Mouse (Mus musculus) G1E (cell line): Measurements from ENCODE around the gene Cry2. TPM values are rescaled to one million over a fixed set of nuclear protein-coding genes. Genes with fewer than 3 reads are reported as not detected.

ENCODE experiments used
- ATAC-seq: 2 replicates; pipeline ENCODE4 v1.8.0; 2016; ENCODE audit warnings: mild to moderate bottlenecking; ENCODE audit not compliant: insufficient number of reproducible peaks, poor library complexity, low FRiP score, severe bottlenecking; ENCODE audit errors: extremely low read depth
- DNase-seq: peaks from one replicate; pipeline ENCODE4 v3.0.0; 2012; ENCODE audit warnings: low spot score
- H3K27me3 ChIP-seq: 2 replicates; pipeline ENCODE4 v1.6.1; 2012; ENCODE audit warnings: mild to moderate bottlenecking, low read length, inconsistent platforms; ENCODE audit not compliant: insufficient read depth
- H3K36me3 ChIP-seq: replicated peaks from 2 replicates; pipeline ENCODE3; 2012; ENCODE audit warnings: mild to moderate bottlenecking, inconsistent platforms
- H3K4me1 ChIP-seq: 2 replicates; pipeline ENCODE4 v1.6.1; 2012; ENCODE audit warnings: low read depth, low read length, inconsistent platforms, mixed read lengths; ENCODE audit not compliant: insufficient read depth
- H3K4me3 ChIP-seq: 2 replicates; pipeline ENCODE4 v1.5.1; 2012; ENCODE audit warnings: low read depth, mild to moderate bottlenecking, inconsistent platforms, low read length, moderate library complexity, mixed read lengths
- H3K9me3 ChIP-seq: replicated peaks from 2 replicates; pipeline ENCODE4 v1.6.1; 2012; ENCODE audit warnings: inconsistent platforms
- CTCF ChIP-seq: IDR thresholded peaks from 2 replicates; pipeline ENCODE4 v1.5.1; 2012; ENCODE audit warnings: low read depth, low read length, inconsistent platforms, mixed read lengths
- GATA1 ChIP-seq: IDR thresholded peaks from 2 replicates; pipeline ENCODE4 v1.6.1; 2012; ENCODE audit warnings: borderline replicate concordance, low read length, inconsistent platforms, mixed read lengths
- GATA2 ChIP-seq: IDR thresholded peaks from 2 replicates; pipeline ENCODE4 v1.6.1; 2012; ENCODE audit warnings: low read depth, low read length, inconsistent platforms, borderline replicate concordance
- POLR2AphosphoS5 ChIP-seq: IDR thresholded peaks from 2 replicates; pipeline ENCODE4 v1.6.1; 2012; ENCODE audit warnings: low read depth, low read length, inconsistent platforms; ENCODE audit not compliant: insufficient replicate concordance
- TAL1 ChIP-seq: conservative IDR thresholded peaks from 2 replicates; pipeline ENCODE4 v1.6.1; 2012; ENCODE audit warnings: low read depth, low read length, inconsistent platforms, mixed read lengths
- polyA plus RNA-seq: library from polyadenylated mRNA; stranded (reverse); fragments of >175 nt; gene quantifications from 2 replicates; pipeline ENCODE4 v1.2.3, GENCODE M21; 2012
- total RNA-seq, 2 experiments: library from RNA; stranded (forward) in 1 of 2; stranded (reverse) in 1 of 2; fragments of 200-1000 nt in 1 of 2; fragments of >200 nt in 1 of 2; fragmentation: Nextera tagmentation in 1 of 2; gene quantifications; 2 replicates each; pipeline ENCODE4 v1.2.3; 2014 to 2017

Gene Cry2
- total and polyA plus RNA-seq, 3 experiments: 13.3 to 30.6 (median 18.0) TPM

DNA sequence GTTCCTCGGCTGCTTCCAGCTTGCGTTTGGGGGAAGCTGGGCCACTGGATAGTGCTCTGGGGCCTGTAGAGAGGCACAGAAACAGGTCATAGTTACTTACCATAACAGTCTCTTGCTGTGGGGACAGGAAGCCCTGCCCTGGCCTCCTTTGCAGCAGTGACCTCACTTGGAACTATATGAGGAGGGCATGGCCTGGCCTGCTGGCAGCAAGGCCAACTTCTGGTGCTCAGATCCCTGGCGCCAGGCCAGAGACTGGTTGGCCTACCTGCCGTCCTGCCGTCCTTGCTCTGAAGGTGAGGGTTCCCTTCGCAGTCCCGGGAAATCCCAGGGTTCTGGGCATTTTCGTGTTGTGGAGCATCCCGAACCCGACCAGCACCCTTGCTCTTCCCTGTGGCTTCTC lies 22.1 kb downstream of the Cry2 start:
- Histone ChIP-seq H3K4me3 (no peak overlapping the region), H3K4me1 (no peaks in the 10 kb centered on the region; the same call in 1 of the 2 replicates), H3K27me3 (no peaks in the 10 kb centered on the region), H3K9me3 (no peaks in the 10 kb centered on the region), H3K36me3 (peaks cover 100% of the 10 kb centered on the region)
- ATAC-seq (no peak), DNase-seq (no peak)
- TF ChIP-seq CTCF (no peak), TAL1 (no peak), GATA2 (no peak), POLR2AphosphoS5 (no peak), GATA1 (no peak)

DNA sequence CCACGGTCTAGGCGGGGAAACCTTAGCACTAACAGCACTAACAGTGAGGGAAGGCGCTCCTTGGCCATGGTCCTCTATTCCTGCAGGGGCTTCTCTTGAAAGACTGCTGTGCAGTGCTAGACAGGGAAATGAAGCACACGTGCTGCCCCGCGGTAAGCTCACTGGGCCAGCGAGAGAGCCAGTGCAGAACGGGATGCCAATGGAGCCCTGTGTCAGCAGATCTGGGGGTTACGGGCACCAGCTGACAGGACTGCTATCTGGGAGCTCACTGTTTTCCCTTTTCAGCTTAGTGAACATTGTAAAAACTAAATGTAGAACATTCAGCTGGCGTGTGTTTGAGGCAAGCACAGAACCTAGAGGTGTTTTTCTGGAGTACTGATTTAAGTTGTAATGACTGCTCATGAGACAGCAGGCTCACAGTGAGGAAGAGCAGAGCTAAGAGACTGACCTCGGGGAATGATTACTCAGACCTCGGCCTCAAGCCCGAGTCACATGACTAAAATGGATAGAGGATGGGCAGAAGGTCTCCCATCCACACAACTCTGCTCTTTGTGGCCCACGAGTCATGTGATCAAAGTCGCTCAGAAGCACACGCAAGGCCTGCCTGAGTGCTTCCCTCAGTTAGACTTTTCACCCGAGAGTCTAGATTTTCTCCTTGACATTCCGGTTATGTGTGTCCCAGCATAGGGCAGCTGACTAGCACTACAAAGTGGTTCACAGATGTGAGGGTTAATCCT lies 25.4 kb downstream of the Cry2 start:
- Histone ChIP-seq H3K4me3 (no peak overlapping the region), H3K27me3 (no peaks in the 10 kb centered on the region), H3K4me1 (no peaks in the 10 kb centered on the region; the same call in 1 of the 2 replicates), H3K36me3 (peaks cover 100% of the 10 kb centered on the region), H3K9me3 (no peaks in the 10 kb centered on the region)
- no peak for TF ChIP-seq TAL1
- TF ChIP-seq GATA2: no peak
- TF ChIP-seq POLR2AphosphoS5: no peak
- TF ChIP-seq GATA1: no peak
- no peak for TF ChIP-seq CTCF
- DNase-seq: no peak
- ATAC-seq: no peak; the same call in none of the 2 replicates

DNA sequence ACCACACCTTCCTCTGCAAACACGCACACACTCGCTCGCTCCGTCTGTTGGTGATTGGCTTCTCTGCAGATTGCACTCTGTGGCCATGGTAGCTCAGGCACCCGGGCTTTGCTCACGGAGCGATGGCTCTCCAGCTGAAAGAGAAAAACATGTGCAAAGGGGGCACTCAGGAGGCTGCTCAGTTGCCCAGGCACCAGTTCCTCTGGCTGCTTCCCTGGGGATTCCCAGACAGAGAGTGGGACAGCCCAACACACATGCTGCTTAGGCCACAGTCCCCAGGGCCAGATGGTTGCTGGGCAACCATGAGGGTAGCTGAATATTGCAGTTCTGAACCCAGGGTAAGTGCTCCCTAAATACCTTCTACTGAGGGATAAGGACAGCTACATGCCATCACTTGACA lies 28.2 kb downstream of the Cry2 start:
- Histone ChIP-seq H3K27me3 (peaks cover under 1% of the 10 kb centered on the region; the same call in 1 of the 2 replicates), H3K36me3 (peaks cover 86% of the 10 kb centered on the region), H3K4me3 (no peak overlapping the region), H3K4me1 (peaks cover 4% of the 10 kb centered on the region; the same call in 1 of the 2 replicates), H3K9me3 (peaks cover 9% of the 10 kb centered on the region)
- DNase-seq (no peak), ATAC-seq (no peak)
- no peak for TF ChIP-seq POLR2AphosphoS5
- no peak for TF ChIP-seq TAL1
- no peak for TF ChIP-seq GATA2
- TF ChIP-seq GATA1: no peak
- TF ChIP-seq CTCF: no peak

DNA sequence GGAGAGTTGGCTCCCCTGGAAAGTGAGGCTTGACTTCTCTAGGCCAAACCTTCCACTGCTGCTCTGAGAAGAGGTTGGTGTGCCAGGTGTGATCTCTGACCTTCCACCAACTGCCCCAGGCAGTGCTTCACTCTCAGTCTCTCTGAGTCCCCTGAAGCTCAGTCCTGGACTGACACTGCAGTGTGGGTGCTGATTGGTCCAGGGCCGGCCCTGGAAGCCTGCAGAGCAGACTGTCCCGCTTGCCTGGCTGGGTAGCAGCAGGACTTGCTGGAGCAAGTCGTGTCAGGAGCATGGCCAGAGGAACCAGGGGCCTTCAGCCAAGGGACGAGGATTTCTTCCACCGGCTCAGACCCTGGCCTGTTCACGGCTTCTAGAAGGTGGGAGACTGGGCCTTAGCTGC lies 29.1 kb downstream of the Cry2 start:
- DNase-seq (no peak), ATAC-seq (no peak)
- TF ChIP-seq POLR2AphosphoS5 (no peak), GATA2 (no peak), GATA1 (no peak), CTCF (no peak)
- peaks cover 14% of the 10 kb centered on the region for H3K9me3 ChIP-seq
- no peak overlapping the region for H3K4me3 ChIP-seq
- H3K36me3 ChIP-seq: peaks cover 76% of the 10 kb centered on the region
- H3K27me3 ChIP-seq: peaks cover 5% of the 10 kb centered on the region; the same call in 1 of the 2 replicates
- H3K4me1 ChIP-seq: peaks cover 4% of the 10 kb centered on the region; the same call in 1 of the 2 replicates

DNA sequence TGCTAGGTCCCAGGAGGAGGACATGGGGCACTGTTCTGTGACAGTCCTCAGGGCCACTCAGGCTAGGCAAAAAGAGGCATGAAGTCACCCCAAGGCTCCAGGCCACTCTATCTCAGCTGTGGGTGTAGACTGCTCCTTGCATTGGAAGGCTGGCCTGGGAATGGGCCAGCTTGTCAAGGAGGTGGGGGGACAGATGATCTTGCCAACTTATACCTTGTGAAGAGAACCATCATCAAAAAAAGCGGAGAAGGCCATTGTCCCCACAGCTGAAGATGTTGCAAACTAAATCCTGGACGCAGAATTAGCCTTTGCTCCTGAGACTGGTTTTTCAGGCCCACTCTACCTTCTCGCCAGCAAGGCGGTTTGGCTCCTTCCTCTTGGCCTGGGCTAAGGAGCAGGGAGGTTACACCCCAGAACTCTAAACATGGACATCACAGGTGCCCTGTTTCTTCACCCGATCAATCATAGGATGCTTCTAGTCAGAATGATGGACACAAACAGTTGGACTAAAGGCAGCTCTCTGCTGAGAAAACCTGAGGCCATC lies 30.0 kb downstream of the Cry2 start:
- no peak for ATAC-seq
- Histone ChIP-seq H3K27me3 (peaks cover 11% of the 10 kb centered on the region; the same call in 1 of the 2 replicates), H3K4me3 (no peak overlapping the region), H3K36me3 (peaks cover 67% of the 10 kb centered on the region), H3K9me3 (peaks cover 14% of the 10 kb centered on the region), H3K4me1 (peaks cover 4% of the 10 kb centered on the region; the same call in 1 of the 2 replicates)
- TF ChIP-seq GATA2 (no peak), TAL1 (no peak), GATA1 (no peak), POLR2AphosphoS5 (no peak), CTCF (no peak)
- DNase-seq: no peak

DNA sequence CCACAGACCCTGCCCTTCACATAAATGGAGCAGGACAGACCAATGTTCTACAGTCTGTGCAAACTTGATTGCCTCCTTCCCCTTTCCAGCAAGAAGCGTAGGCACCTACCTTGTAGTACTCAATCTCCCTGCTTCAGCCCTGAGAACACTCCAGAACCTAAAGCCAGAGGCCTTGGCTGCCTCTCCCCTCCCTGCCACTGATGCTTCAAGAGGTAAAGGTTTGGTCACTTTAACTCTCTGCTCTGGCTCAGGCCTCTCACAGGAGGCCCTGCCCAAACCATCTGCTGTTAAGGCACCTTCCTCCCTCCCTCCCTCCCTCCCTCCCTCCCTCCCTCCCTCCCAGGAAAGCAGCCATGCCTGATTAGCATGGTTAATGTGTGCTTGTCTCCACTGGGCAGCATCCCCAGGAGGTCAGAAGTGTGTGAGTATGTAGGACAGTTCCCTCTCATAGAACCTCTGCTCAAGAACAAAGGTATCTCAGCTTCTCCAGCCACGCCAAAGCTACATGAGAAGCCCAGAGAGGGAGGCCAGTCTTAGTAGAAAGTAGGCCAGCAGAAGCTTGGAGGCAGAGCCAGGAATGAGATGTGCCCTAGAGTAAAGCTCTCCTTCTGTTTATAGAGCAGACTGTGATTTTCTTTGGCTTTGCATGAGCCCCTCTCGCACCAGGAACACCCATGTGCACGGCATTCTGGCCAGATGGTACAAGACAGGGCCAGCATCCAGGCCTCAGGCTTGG lies 31.1 kb downstream of the Cry2 start:
- DNase-seq: no peak
- no peak overlapping the region for H3K4me3 ChIP-seq
- H3K36me3 ChIP-seq: peaks cover 56% of the 10 kb centered on the region
- 0 out of 2 replicates have a peak, but pooled peaks cover 4% of the 10 kb centered on the region for H3K4me1 ChIP-seq
- peaks cover 11% of the 10 kb centered on the region; the same call in 1 of the 2 replicates for H3K27me3 ChIP-seq
- H3K9me3 ChIP-seq: peaks cover 14% of the 10 kb centered on the region
- TF ChIP-seq GATA1: no peak
- no peak for TF ChIP-seq CTCF
- TF ChIP-seq TAL1: no peak
- no peak; the same call in 1 of the 2 replicates for TF ChIP-seq POLR2AphosphoS5
- no peak for TF ChIP-seq GATA2
- ATAC-seq: no peak
